9 mouse cellular contexts compared by ENCODE assay signal in genomic region chr11:60178506-60178905, GRCm38 (mm10). TPM values are rescaled to one million over a fixed set of nuclear protein-coding genes. Genes with fewer than 3 reads are reported as not detected.
DNase-seq lines count a peak whose midpoint lies in the region; ATAC-seq lines count a peak whose summit lies in the region.
"Had no signal": no experiment of that assay in that cellular context is flagged by ENCODE, and none has a peak within 500 bp of the region (broad histone marks: within the 10 kb centered on the region; RNA-seq: fewer than 3 reads in every experiment).

No protein-coding gene starts in this region.

- H3K4me2 ChIP-seq in hindbrain, embryonic 16.5 days (ENCODE audit: low read length), result no peak overlapping the region; the same call in 1 of the 2 replicates

- H3K4me1 ChIP-seq in hindbrain, embryonic 16.5 days (ENCODE audit: control insufficient read depth, insufficient read depth, low read depth, low read length), result peaks cover 68% of the 10 kb centered on the region

- peak; percentile 39 to 56 for DNase-seq in cerebellum, adult 18-20 months
- DNase-seq in cerebellum, adult 11 months, result no peak
- DNase-seq in cerebellum, adult 8-10 months, result peak; percentile 58
- DNase-seq in lung, postnatal 10 days, result peak; percentile 66
- no peak for DNase-seq in embryo, embryonic 10 days (ENCODE audit: low spot score)
- no peak for DNase-seq in right cerebral cortex, adult 2 months (ENCODE audit: low spot score in 2 of 2)

- no peaks in the 10 kb centered on the region for H3K9me3 ChIP-seq in hindbrain, embryonic 16.5 days (ENCODE audit: control insufficient read depth, low read length)

- peak overlapping the region; percentile 99 for H3K27ac ChIP-seq in hindbrain, embryonic 16.5 days (ENCODE audit: low read depth, low read length)

- H3K9ac ChIP-seq in hindbrain, embryonic 16.5 days (ENCODE audit: low read depth, low read length), result peak overlapping the region; percentile 2; the same call in 1 of the 2 replicates

- no peak for ATAC-seq in hindbrain, embryonic 16.5 days
- no peak for ATAC-seq in inflammation-experienced regulatory T-cells, adult 6 months

- H3K27me3 ChIP-seq in hindbrain, embryonic 16.5 days (replicated peaks; ENCODE audit: control insufficient read depth, insufficient read depth, low read length), result no peaks in the 10 kb centered on the region

- H3K36me3 ChIP-seq in hindbrain, embryonic 16.5 days (ENCODE audit: control insufficient read depth, insufficient read depth, low read length), result no peaks in the 10 kb centered on the region

- H3K4me3 ChIP-seq in hindbrain, embryonic 16.5 days (ENCODE audit: low read length), result no peak overlapping the region
- H3K4me3 ChIP-seq: myocyte had no signal

RNA-seq across cellular contexts. Expression of gene Srebf1, which starts 43.9 kb away (rescaled TPM):
- polyA plus RNA-seq in hindbrain, embryonic 16.5 days (2015; fragmentation: Nextera tagmentation; extraction: Ambion mirVana), result 42.5 and 44.8 TPM in 2 replicates
- polyA plus RNA-seq in inflammation-experienced regulatory T-cells, adult 6 months (2017; shearing (Covaris generic)), result 10 to 100 TPM; 21.7 to 26.7 (median 24.3) TPM

Comparison
In these comparisons a context has a peak if more than half of its experiments do, and no peak if none do; other contexts are left out.
1. DNase-seq: peak in cerebellum, adult 18-20 months (2 of 2), cerebellum, adult 8-10 months (single experiment) and lung, postnatal 10 days (single experiment); none in cerebellum, adult 11 months (single experiment), embryo, embryonic 10 days (single experiment) and right cerebral cortex, adult 2 months (0 of 2).